Mouse (Mus musculus) intestine, postnatal 0 days (tissue): ENCODE measurements around the gene Hnf1a. TPM values are rescaled to one million over a fixed set of nuclear protein-coding genes. Genes with fewer than 3 reads are reported as not detected.
A peak's percentile ranks its signal among the peaks of the same experiment; 100 is the strongest.

Source experiments
- ATAC-seq: fragments of 200-750 bp; cut with Nextera tagmentation; 2 replicates; pipeline ENCODE4 v1.8.0; 2017; ENCODE audit warnings: mild to moderate bottlenecking, moderate TSS enrichment, moderate library complexity
- H3K27ac ChIP-seq: fragments of 300-500 bp; sonication (generic); 2 replicates; pipeline ENCODE4 v1.5.1; 2014; ENCODE audit warnings: mild to moderate bottlenecking, low read depth, low read length, moderate library complexity
- H3K27me3 ChIP-seq: fragments of 300-500 bp; sonication (generic); replicated peaks from 2 replicates; pipeline ENCODE4 v1.6.1; 2014; ENCODE audit warnings: low read length, mixed read lengths; ENCODE audit not compliant: control insufficient read depth, insufficient read depth
- H3K36me3 ChIP-seq: fragments of 300-500 bp; sonication (generic); 2 replicates; pipeline ENCODE4 v1.6.1; 2014; ENCODE audit warnings: mild to moderate bottlenecking, moderate library complexity; ENCODE audit not compliant: control insufficient read depth, insufficient read depth
- H3K4me1 ChIP-seq: fragments of 300-500 bp; sonication (generic); replicated peaks from 2 replicates; pipeline ENCODE4 v1.6.1; 2014; ENCODE audit warnings: antibody characterized with exemption, low read length, mixed read lengths; ENCODE audit not compliant: control insufficient read depth, insufficient read depth
- H3K4me2 ChIP-seq: fragments of 300-500 bp; sonication (generic); replicated peaks from 2 replicates; pipeline ENCODE4 v1.6.1; 2014; ENCODE audit warnings: low read depth, mild to moderate bottlenecking, moderate library complexity
- H3K4me3 ChIP-seq: fragments of 300-500 bp; sonication (generic); 2 replicates; pipeline ENCODE4 v1.5.1; 2014; ENCODE audit warnings: low read depth, low read length
- H3K9ac ChIP-seq: fragments of 300-500 bp; sonication (generic); 2 replicates; pipeline ENCODE4 v1.6.1; 2014; ENCODE audit warnings: mild to moderate bottlenecking, low read depth, low read length
- H3K9me3 ChIP-seq: fragments of 300-500 bp; sonication (generic); 2 replicates; pipeline ENCODE4 v1.6.1; 2016; ENCODE audit warnings: mixed run types; ENCODE audit not compliant: control insufficient read depth
- CTCF ChIP-seq: sonication (generic); IDR thresholded peaks from 2 replicates; pipeline ENCODE4 v1.5.1; 2016; ENCODE audit warnings: low read depth, mild to moderate bottlenecking, control low read depth, antibody characterized with exemption, moderate library complexity
- WGBS: fragments of 180-500 bp; shearing (Covaris S2); extraction: QIAGEN DNeasy Blood & Tissue Kit; methylation state at CpG from one replicate; pipeline ENCODE4 v1.1.7; 2014; 5-methylcytosine and 5-hydroxymethylcytosine counted together
- polyA plus RNA-seq: library from polyadenylated mRNA; unstranded; fragments of >200 nt; fragmentation: Nextera tagmentation; extraction: Ambion mirVana; gene quantifications from 2 replicates; pipeline ENCODE4 v1.2.1, GENCODE M21; 2015

Gene Hnf1a
- polyA plus RNA-seq, 1 experiment from 2014 or later = 15.9 TPM

DNA sequence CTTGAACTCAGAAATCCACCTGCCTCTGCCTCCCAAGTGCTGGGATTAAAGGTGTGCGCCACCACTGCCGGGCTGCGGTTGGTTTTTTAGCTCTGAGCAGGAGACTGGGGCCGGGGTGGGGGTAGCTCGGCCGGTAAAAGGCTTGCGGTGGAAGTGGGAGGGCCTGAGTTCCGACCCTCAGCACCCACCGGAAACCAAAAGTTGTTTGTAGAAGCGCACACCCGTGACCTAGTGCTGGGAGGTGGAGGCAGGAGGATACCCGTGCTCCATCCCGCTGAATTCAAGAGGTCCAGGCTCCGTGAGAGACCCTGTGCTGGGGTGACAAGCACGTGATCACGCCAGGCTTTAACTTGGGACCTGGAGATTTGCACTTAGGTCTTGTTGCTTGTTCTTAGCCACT is 25.6 kb upstream of the Hnf1a start:
- H3K4me3 ChIP-seq = no peak overlapping the region
- H3K9ac ChIP-seq = no peak overlapping the region
- no peak overlapping the region for H3K27ac ChIP-seq
- ATAC-seq = no peak
- H3K36me3 ChIP-seq = no peaks in the 10 kb centered on the region
- no peak for TF ChIP-seq CTCF
- 86% methylated on average over 16 of the region's 16 CpGs for WGBS
- H3K27me3 ChIP-seq = no peaks in the 10 kb centered on the region
- no peak overlapping the region for H3K4me2 ChIP-seq
- no peaks in the 10 kb centered on the region for H3K9me3 ChIP-seq
- no peaks in the 10 kb centered on the region for H3K4me1 ChIP-seq

DNA sequence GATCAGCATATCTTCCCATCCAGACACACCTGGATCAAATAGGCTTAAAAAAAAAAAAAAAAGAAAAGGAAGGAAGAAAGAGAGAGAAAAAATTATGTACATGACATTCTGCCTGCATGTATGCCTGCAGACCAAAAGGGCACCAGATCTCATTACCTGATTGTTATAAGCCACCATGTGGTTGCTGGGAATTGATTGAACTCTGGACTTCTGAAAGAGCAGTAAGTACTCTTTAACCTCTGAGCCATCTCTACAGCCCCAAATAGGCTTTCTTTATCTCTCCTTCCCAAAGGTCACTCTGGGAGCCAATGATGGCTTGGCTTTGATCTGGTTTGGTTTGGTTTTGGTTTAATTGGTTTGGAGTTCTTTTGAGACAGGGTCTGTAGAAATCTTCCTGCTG is 14.2 kb upstream of the Hnf1a start:
- ATAC-seq = peak; percentile 59
- peak overlapping the region; percentile 46; the same call in 1 of the 2 replicates for H3K27ac ChIP-seq

DNA sequence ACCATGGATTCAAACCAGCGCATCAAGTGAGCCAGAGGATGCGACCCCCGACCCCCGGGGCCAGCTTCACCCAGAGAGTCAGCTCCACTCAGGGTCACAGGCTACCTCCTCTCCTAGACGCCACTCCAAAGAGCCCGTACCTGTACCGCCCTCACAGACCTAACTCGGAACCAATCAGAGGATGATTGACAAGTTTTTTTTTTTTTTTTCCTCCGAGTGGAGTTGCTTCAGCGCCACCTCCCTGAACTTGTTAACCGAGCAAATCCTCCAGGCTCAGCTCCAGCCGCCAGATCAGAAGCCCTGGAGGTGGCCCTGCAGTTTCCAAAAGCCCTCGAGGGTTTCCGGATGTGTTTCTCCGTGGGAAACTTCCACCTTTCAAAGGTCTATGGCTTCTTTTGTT is 11.1 kb upstream of the Hnf1a start:
- 68% methylated on average over 15 of the region's 15 CpGs for WGBS
- H3K27me3 ChIP-seq = no peaks in the 10 kb centered on the region
- H3K4me2 ChIP-seq = no peak overlapping the region
- no peaks in the 10 kb centered on the region for H3K4me1 ChIP-seq
- H3K4me3 ChIP-seq = no peak overlapping the region
- no peak overlapping the region for H3K27ac ChIP-seq
- ATAC-seq = no peak
- no peak overlapping the region for H3K9ac ChIP-seq
- no peaks in the 10 kb centered on the region for H3K9me3 ChIP-seq
- H3K36me3 ChIP-seq = no peaks in the 10 kb centered on the region
- no peak for TF ChIP-seq CTCF

More for the DNA sequence above, 14.2 kb upstream of the Hnf1a start:
- Histone ChIP-seq H3K27me3 (no peaks in the 10 kb centered on the region), H3K4me2 (no peak overlapping the region), H3K4me1 (no peaks in the 10 kb centered on the region), H3K4me3 (no peak overlapping the region), H3K9ac (no peak overlapping the region), H3K9me3 (no peaks in the 10 kb centered on the region), H3K36me3 (no peaks in the 10 kb centered on the region)
- TF ChIP-seq CTCF = no peak

DNA sequence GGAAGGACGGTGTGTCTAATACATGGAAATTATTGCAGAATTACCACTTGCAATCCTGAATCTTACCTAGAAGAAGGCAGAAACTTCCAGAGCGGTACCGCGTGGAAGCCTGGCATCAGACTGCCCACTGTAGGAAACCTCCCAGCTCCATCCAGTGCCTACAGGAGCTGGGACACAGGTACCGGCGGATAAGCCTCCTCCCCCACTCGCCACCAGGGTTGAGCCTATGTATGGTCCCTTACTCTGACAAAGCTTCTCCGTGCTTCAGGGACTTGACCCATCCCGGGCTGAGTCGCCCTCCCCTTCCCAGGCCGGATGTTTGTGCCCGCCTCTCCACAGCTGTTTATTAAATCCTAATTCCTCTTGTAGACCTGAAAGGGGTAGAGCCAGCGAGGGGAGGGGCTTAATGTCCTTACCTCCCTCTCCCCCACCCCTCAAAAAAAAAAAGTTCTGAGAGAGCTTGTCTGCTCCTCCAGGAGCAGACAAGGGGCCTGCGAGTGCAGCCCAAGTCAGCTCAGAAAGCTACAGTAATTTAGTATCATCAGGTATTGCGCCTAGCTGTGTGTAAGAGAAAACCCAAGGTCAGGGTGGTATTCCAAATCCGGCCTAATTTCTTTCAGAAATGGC is 9.3 kb upstream of the Hnf1a start:
- H3K4me2 ChIP-seq = peak overlapping the region; percentile 74
- H3K4me3 ChIP-seq = peak overlapping the region; percentile 34
- peak overlapping the region; percentile 86; the same call in 1 of the 2 replicates for H3K27ac ChIP-seq
- H3K9ac ChIP-seq = peak overlapping the region; percentile 42
- no peaks in the 10 kb centered on the region for H3K9me3 ChIP-seq
- no peak for ATAC-seq
- peaks cover 7% of the 10 kb centered on the region; the same call in 1 of the 2 replicates for H3K36me3 ChIP-seq
- H3K4me1 ChIP-seq = no peaks in the 10 kb centered on the region
- no peak for TF ChIP-seq CTCF
- H3K27me3 ChIP-seq = no peaks in the 10 kb centered on the region
- 50% methylated on average over 16 of the region's 16 CpGs for WGBS

DNA sequence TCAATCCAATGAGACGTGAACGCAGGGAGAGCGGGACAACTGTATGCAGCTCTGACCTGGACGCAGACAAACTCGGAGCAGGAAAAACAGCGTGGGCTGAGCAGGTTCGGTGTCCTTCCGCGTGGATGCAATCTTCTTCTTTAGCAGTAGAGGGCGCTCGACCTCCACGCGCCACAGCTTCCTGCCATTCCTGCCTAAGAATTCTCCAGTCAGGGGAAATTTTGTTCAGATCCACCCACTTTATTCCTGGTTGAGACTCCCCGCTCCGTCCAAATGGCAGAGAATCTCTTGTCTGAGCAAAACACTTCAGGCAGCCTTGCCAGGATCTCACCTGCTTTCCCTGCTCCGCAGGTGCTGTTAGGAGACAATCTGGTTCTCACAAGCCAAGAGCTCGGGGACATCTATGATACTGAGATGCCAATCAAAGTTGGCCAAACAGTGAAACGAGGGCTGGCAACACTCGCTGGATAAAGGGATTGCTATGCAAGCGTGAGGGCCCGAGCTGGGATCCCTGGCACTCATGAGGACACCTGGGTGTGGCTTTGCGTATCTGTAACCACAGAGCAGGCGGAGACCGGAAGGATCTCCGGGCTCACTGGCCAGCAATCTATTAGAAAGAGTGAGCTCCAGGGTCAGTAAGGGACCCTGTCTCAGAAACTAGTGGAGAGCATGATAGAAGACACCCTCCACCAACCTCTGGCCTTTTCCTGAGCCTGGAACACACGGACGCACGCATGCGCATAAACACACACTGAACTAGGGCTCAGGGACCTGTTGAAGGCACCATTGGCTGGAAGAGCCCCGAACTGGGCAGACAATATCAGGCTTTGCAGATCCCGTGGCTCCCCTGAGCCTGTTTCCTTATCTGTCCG is 8.6 kb upstream of the Hnf1a start:
- TF ChIP-seq CTCF = peak; percentile 96
- Histone ChIP-seq H3K27ac (peak overlapping the region; percentile 86), H3K36me3 (peaks cover 7% of the 10 kb centered on the region; the same call in 1 of the 2 replicates), H3K4me2 (peak overlapping the region; percentile 74), H3K4me1 (no peaks in the 10 kb centered on the region), H3K27me3 (no peaks in the 10 kb centered on the region), H3K9me3 (no peaks in the 10 kb centered on the region), H3K9ac (peak overlapping the region; percentile 42), H3K4me3 (peak overlapping the region; percentile 34)
- 12% methylated on average over 32 of the region's 32 CpGs for WGBS
- peak; percentile 54 for ATAC-seq

DNA sequence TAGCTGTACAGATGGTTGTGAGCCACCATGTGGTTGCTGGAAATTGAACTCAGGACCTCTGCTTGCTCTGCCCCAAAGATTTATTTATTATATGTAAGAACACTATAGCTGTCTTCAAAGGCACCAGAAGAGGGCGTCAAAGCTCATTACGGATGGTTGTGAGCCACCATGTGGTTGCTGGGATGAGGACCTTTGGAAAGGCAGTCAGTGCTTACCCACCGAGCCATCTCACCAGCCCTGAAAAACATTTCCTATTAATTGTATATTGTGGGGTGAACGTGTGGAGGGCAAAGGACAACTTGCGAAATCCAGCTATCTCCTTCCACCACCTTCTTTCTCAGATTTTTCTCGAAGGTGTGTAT is 8.0 kb upstream of the Hnf1a start:
- Histone ChIP-seq H3K4me1 (no peaks in the 10 kb centered on the region), H3K27me3 (no peaks in the 10 kb centered on the region), H3K4me3 (peak overlapping the region; percentile 34; the same call in 1 of the 2 replicates), H3K27ac (peak overlapping the region; percentile 86; the same call in 1 of the 2 replicates), H3K4me2 (peak overlapping the region; percentile 74), H3K9ac (no peak overlapping the region), H3K9me3 (no peaks in the 10 kb centered on the region), H3K36me3 (peaks cover 7% of the 10 kb centered on the region; the same call in 1 of the 2 replicates)
- peak; percentile 62 for ATAC-seq
- TF ChIP-seq CTCF = no peak
- 2% methylated on average over 6 of the region's 6 CpGs for WGBS
